Mouse (Mus musculus): ENCODE data around the gene Slc7a15.

GRCm38 (mm10) chr12:8635546-8635945 is 36.7 kb upstream of the Slc7a15 start:
- TF ChIP-seq GATA1 (IDR thresholded peaks at IDR 0.05; ENCODE audit: borderline replicate concordance, low read length) = no peak
- TF ChIP-seq FLI1 (IDR thresholded peaks at IDR 0.05; ENCODE audit: low read length) = no peak

All from megakaryocyte, embryonic 14.5 days (primary cell).